Mouse (Mus musculus) ES-Bruce4 (cell line): ENCODE data around the gene Gucd1. TPM values are rescaled to one million over a fixed set of nuclear protein-coding genes. Genes with fewer than 3 reads are reported as not detected.

Experiments used
- H3K27ac ChIP-seq: 2 replicates; pipeline ENCODE4 v1.5.1; 2012; ENCODE audit warnings: low read length, inconsistent platforms; ENCODE audit not compliant: insufficient read depth
- H3K27me3 ChIP-seq: 2 replicates; pipeline ENCODE4 v1.6.1; 2012; ENCODE audit warnings: mild to moderate bottlenecking, low read length, inconsistent platforms; ENCODE audit not compliant: control insufficient read depth, poor library complexity, insufficient read depth, severe bottlenecking
- H3K36me3 ChIP-seq: 2 replicates; pipeline ENCODE4 v1.6.1; 2012; ENCODE audit warnings: inconsistent platforms, mild to moderate bottlenecking, low read length, moderate library complexity; ENCODE audit not compliant: control insufficient read depth, poor library complexity, insufficient read depth, severe bottlenecking
- H3K4me1 ChIP-seq: one replicate; pipeline ENCODE4 v1.8.1; 2011; ENCODE audit warnings: low read length; ENCODE audit not compliant: control insufficient read depth, insufficient read depth
- H3K4me3 ChIP-seq: 2 replicates; pipeline ENCODE4 v1.5.1; 2011; ENCODE audit warnings: low read depth, mild to moderate bottlenecking, low read length
- H3K9ac ChIP-seq: 2 replicates; pipeline ENCODE4 v1.6.1; 2012; ENCODE audit warnings: low read depth, mild to moderate bottlenecking, inconsistent platforms; ENCODE audit not compliant: poor library complexity, severe bottlenecking
- H3K9me3 ChIP-seq: replicated peaks from 2 replicates; pipeline ENCODE4 v1.6.1; 2012; ENCODE audit warnings: mild to moderate bottlenecking, low read length, inconsistent platforms; ENCODE audit not compliant: control insufficient read depth, poor library complexity, insufficient read depth, severe bottlenecking
- CTCF ChIP-seq: IDR thresholded peaks from one replicate; pipeline ENCODE4 v1.8.1; 2011; ENCODE audit warnings: low read depth, low read length
- EP300 ChIP-seq: IDR thresholded peaks from 2 replicates; pipeline ENCODE4 v1.6.1; 2011; ENCODE audit warnings: low read depth, low read length; ENCODE audit not compliant: insufficient read depth
- POLR2A ChIP-seq: IDR thresholded peaks from one replicate; pipeline ENCODE4 v1.8.1; 2011; ENCODE audit warnings: low read length; ENCODE audit not compliant: insufficient read depth
- polyA plus RNA-seq: library from polyadenylated mRNA; stranded (reverse); fragments of >200 nt; gene quantifications from 2 replicates; pipeline ENCODE4 v1.2.4, GENCODE M21; 2011; ENCODE audit warnings: low read depth; ENCODE audit not compliant: missing spikeins, insufficient read depth, insufficient read length

The Gucd1 gene
- polyA plus RNA-seq, 1 experiment = 9.9 TPM

DNA sequence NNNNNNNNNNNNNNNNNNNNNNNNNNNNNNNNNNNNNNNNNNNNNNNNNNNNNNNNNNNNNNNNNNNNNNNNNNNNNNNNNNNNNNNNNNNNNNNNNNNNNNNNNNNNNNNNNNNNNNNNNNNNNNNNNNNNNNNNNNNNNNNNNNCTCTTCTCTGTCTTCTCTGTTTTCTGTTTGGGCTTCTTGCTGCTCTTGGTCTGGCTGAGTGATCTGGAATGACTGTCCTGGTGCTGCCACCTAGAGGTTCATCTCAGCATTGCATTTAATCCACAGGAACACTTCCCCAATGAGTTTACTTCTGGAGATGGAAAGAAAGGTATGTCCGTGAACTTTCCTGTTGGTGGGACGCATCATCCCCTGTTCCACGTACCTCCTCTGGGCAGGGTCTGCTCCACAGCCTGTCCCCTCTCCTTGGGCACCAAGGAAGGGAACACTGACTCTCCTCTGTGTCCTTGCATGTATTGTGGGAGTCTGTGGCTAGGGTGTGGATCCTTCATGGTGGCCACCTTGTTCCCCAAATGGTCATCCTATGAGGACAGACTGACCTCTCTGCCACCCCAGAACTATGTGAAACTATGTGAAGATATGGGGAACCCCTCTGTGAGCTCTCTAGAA lies 81.1 kb downstream of the Gucd1 start:
- H3K27ac ChIP-seq = no peak overlapping the region
- no peaks in the 10 kb centered on the region for H3K9me3 ChIP-seq
- H3K4me3 ChIP-seq = no peak overlapping the region
- no peak overlapping the region for H3K9ac ChIP-seq
- no peaks in the 10 kb centered on the region for H3K36me3 ChIP-seq
- H3K27me3 ChIP-seq = no peaks in the 10 kb centered on the region
- TF ChIP-seq POLR2A = no peak
- peak; percentile 62 for TF ChIP-seq CTCF
- H3K4me1 ChIP-seq = no peaks in the 10 kb centered on the region

DNA sequence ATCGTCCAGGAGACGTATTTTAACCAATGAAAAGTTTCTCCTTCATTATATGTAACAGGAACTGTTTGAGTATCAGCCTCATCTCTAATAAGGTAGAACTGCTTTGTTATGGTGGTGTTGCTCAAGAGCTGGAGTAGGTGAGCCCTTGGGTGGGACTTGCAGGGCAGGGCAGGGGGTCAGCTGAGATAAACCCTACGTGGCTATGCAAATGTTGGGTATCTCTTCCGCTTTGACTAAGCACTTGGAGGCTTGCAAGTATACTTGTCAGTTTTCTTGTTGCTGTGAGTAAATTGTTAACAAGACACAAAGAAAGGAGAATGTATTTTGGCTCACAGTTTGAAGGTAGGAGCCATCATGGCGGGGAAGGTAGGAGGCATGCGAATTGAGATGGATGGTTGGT lies 87.1 kb downstream of the Gucd1 start:
- no peaks in the 10 kb centered on the region for H3K36me3 ChIP-seq
- H3K27me3 ChIP-seq = no peaks in the 10 kb centered on the region
- no peaks in the 10 kb centered on the region for H3K9me3 ChIP-seq
- H3K4me1 ChIP-seq = no peaks in the 10 kb centered on the region
- TF ChIP-seq EP300 (no peak), POLR2A (no peak), CTCF (no peak)
- no peak overlapping the region for H3K27ac ChIP-seq
- no peak overlapping the region for H3K4me3 ChIP-seq
- no peak overlapping the region for H3K9ac ChIP-seq

DNA sequence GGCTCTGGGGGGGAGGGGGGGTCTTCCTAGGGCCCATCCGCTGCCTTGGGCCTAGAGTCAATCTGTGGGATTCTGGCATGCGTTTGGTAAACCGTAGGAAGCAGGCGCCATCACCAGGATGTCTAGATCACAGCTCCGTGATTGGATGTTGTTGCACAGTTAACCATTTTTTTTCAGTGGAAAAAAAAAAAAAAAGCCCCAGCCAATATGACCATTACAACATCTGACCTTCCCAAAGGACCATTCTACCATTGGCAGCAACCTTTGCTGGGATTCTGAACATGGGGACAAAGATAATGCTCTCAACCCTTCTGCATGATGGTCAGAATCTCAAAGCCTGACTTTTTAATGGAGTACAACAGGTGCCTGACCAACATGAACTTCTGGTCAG lies 87.6 kb downstream of the Gucd1 start:
- Histone ChIP-seq H3K27ac (no peak overlapping the region), H3K4me3 (no peak overlapping the region), H3K9me3 (no peaks in the 10 kb centered on the region), H3K4me1 (no peaks in the 10 kb centered on the region), H3K36me3 (no peaks in the 10 kb centered on the region), H3K27me3 (no peaks in the 10 kb centered on the region), H3K9ac (no peak overlapping the region)
- TF ChIP-seq CTCF (no peak), POLR2A (no peak), EP300 (no peak)

DNA sequence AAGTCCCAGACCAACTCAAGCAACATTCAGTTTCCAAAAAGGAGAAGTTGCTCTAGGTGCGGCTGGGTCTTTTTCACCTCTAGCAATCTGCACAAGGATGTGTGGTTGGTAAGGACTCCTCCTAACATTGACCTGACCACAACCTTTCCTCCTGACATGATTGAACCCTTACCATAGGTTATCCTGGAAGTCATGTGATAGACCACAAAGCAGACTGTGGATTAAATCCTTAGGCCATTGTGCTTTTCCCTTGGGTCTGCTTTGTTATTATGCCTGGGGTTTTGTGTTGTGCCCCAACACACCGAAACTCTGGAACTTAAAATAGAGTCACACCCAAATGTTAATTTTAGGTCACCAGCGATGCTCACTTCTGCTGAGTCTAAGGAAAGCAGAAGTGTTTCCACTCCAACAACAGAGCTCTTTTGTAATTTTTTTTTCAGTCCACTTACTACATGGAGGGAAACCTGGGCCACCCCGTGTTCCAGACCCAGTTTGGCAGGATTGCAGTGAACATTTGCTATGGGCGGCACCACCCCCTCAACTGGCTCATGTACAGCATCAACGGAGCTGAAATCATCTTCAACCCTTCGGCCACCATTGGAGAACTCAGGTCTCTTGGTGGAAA lies 88.1 kb downstream of the Gucd1 start:
- no peak for TF ChIP-seq POLR2A
- TF ChIP-seq EP300 = no peak
- no peak for TF ChIP-seq CTCF

DNA sequence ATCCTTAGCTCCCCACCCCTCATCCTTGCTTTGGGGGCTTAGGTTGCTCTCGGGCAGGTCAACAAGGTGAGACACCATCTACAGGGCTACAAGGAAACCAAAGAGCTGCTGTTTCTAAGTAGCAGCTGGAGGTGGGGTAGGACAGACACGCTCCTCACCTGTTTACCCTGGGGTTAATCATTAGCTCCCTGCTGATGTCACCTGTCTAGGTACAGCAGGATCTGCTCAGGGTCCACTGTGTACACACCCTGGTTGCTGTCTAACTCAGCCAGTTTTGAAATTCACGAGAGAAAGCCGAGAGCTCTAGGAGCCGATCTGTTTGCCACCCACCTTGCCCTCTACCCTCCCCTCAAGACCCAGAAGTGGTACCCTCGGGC lies 88.8 kb downstream of the Gucd1 start:
- Histone ChIP-seq H3K4me3 (no peak overlapping the region), H3K9ac (no peak overlapping the region), H3K27ac (no peak overlapping the region), H3K27me3 (no peaks in the 10 kb centered on the region), H3K9me3 (no peaks in the 10 kb centered on the region), H3K36me3 (no peaks in the 10 kb centered on the region), H3K4me1 (no peaks in the 10 kb centered on the region)
- TF ChIP-seq CTCF (no peak), EP300 (no peak), POLR2A (no peak)

More for the DNA sequence above, 88.1 kb downstream of the Gucd1 start:
- H3K4me1 ChIP-seq = no peaks in the 10 kb centered on the region
- H3K9ac ChIP-seq = no peak overlapping the region
- H3K27me3 ChIP-seq = no peaks in the 10 kb centered on the region
- no peak overlapping the region for H3K4me3 ChIP-seq
- no peaks in the 10 kb centered on the region for H3K9me3 ChIP-seq
- no peak overlapping the region for H3K27ac ChIP-seq
- H3K36me3 ChIP-seq = no peaks in the 10 kb centered on the region

DNA sequence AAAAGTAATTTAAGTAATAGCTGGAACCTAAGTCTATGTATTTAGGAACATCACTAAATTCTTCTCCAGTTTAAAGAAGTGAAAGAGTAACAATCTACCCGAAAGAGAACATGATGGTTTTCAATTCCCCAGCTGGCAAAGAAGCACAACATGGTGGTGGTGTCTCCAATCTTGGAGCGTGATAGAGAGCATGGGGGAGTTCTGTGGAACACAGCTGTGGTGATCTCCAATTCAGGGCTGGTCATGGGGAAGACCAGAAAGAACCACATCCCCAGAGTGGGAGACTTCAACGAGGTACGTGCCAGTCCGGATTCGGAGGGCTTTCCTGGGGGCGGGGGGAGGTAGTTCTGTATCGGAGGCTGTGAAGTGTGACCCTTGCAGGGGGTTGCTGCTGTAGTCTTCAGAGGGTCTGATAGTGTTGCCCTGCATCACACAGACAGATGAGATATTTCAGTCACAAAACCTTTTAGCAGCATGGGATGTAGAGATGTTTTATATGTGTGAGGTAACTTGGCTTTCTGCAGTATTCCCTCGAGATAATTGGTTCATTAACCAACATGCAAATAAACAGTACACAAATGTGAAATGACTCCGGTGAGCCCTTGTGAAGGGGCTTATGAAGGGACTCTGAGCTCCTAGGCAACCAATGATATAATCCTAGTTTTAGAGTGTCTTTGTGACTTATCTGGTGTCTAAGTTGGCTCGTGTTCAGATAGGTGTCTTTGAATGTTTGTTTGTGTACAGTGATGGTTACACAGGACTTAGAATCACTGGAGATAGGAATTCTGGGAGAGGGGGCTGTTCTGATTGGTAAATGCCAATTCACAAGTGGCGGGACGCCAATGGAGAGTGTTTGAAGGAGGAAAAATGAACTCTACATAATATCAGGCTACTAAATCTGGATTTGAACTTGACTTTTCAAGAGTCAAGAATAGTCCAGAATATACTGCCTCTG lies 89.4 kb downstream of the Gucd1 start:
- no peak overlapping the region for H3K4me3 ChIP-seq
- TF ChIP-seq EP300 (no peak), CTCF (no peak), POLR2A (no peak)
- no peak overlapping the region for H3K9ac ChIP-seq
- no peak overlapping the region for H3K27ac ChIP-seq
- no peaks in the 10 kb centered on the region for H3K36me3 ChIP-seq
- H3K27me3 ChIP-seq = no peaks in the 10 kb centered on the region
- H3K4me1 ChIP-seq = no peaks in the 10 kb centered on the region
- no peaks in the 10 kb centered on the region for H3K9me3 ChIP-seq
